Mouse (Mus musculus): ENCODE measurements around the gene Zranb2. TPM values are rescaled to one million over a fixed set of nuclear protein-coding genes. Genes with fewer than 3 reads are reported as not detected.

Gene Zranb2
- polyA plus RNA-seq (2012; rRNA removed; ENCODE audit: low replicate concordance): 3.2 and 7.5 TPM in 2 replicates

DNA sequence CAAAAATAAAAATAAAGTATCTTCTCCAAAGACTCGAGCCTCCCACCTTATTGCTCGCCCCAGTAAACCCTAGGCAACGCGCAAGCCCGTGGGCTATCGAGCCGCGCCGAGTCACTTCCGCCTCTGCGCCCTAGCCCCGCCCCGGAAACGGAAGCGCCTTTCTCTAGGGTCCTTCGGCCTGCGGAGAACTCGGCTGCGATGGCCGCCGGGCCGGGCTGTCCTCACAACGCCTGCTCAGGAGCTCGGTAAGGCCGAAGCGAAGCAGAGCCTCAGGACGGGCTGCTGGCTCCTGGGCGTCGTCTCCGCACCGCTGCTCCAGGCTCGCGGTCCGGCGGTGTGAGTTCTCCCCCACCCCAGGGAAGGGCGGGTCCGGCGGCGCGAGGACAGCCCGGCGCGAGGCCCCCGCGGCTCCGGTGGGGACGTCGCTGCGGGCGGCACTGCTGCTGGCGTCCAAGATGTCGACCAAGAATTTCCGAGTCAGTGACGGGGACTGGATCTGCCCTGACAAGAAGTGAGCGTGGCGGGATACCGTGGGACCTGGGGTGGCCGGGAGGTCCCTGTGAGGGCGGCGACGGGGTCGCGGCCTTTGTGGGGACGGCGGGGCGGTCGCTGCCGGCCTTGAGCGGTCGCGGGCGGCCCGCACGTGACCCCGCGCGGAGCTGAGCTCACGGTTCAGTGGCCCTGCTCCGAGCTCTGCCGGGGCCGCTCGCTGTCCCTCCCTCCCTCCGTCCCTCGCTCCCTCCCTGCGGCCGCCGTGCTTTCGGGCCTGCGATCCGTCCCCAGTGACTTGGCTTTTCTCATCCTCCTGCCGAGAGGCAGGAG, at the start of gene Zranb2:
Gene Zranb2 (plus strand): TSS at position 197 of the 822 bp plus-strand sequence.

DNA sequence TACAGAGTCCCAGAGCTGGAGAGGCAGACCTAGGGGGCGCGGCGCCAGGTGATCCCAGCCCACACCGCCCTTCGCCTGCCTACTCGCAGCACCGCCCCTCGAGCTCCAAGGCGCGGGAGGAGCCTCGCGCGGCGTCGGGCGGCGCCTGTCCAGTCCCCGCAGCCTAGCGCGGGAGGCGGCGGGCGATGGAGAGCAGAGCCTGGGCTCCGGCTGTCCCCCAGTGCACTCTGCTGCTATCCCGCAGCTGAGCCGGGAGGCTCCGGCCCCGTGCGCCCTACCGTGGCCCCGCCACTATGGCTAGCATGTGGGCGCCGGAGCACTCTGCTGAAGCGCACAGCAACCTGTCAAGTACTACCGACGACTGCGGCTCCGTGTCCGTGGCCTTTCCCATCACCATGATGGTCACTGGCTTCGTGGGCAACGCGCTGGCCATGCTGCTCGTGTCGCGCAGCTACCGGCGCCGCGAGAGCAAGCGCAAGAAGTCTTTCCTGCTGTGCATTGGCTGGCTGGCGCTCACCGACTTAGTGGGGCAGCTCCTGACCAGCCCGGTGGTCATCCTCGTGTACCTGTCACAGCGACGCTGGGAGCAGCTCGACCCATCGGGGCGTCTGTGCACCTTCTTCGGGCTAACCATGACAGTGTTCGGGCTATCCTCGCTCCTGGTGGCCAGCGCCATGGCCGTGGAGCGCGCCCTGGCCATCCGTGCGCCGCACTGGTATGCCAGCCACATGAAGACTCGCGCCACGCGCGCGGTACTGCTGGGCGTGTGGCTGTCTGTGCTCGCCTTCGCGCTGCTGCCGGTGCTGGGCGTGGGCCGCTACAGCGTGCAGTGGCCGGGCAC, 33.0 kb downstream of the Zranb2 start, which contains the start of gene Ptger3:
Gene Ptger3 (plus strand): TSS at position 168 of the 841 bp plus-strand sequence.

Other genes starting within 250 kb of the Zranb2 start
- 61.8 and 151 TPM in 2 replicates for gene Ptger3, start 32.7 kb downstream of the Zranb2 start, polyA plus RNA-seq (2012; rRNA removed; ENCODE audit: low replicate concordance)

All from mammary gland, adult 2 months (tissue).